Mouse (Mus musculus) kidney, postnatal 0 days (tissue): ENCODE measurements at regions not wholly inside any gene's neighbourhood (a gene's known extent, or its start where the extent isn't known, plus 50 kb on each side); places are given as distances from the start of the nearest gene placed in this dataset.

ENCODE experiments used
- ATAC-seq: fragments of 200-750 bp; cut with Nextera tagmentation; replicated peaks from 2 replicates; pipeline ENCODE4 v1.8.0; 2017; ENCODE audit warnings: low read depth, moderate number of reproducible peaks, moderate TSS enrichment, moderate library complexity; ENCODE audit not compliant: low FRiP score
- DNase-seq: peaks from one replicate; pipeline ENCODE4 v3.0.0-alpha.2; 2016; ENCODE audit warnings: low spot score
- H3K27ac ChIP-seq: fragments of 300-500 bp; sonication (generic); 2 replicates; pipeline ENCODE4 v1.5.1; 2014; ENCODE audit warnings: mild to moderate bottlenecking
- H3K27me3 ChIP-seq: fragments of 300-500 bp; sonication (generic); 2 replicates; pipeline ENCODE4 v1.6.1; 2014; ENCODE audit warnings: low read length, mixed read lengths; ENCODE audit not compliant: insufficient read depth
- H3K36me3 ChIP-seq: fragments of 300-500 bp; sonication (generic); 2 replicates; pipeline ENCODE4 v1.6.1; 2014; ENCODE audit warnings: low read length, mixed read lengths; ENCODE audit not compliant: insufficient read depth
- H3K4me1 ChIP-seq: fragments of 300-500 bp; sonication (generic); replicated peaks from 2 replicates; pipeline ENCODE4 v1.6.1; 2014; ENCODE audit warnings: antibody characterized with exemption, low read length, mixed read lengths; ENCODE audit not compliant: insufficient read depth
- H3K4me2 ChIP-seq: fragments of 300-500 bp; sonication (generic); 2 replicates; pipeline ENCODE4 v1.6.1; 2014; ENCODE audit warnings: mild to moderate bottlenecking, low read length, moderate library complexity, mixed read lengths
- H3K4me3 ChIP-seq: fragments of 300-500 bp; sonication (generic); replicated peaks from 2 replicates; pipeline ENCODE4 v1.5.1; 2014; ENCODE audit warnings: low read depth, low read length
- H3K9ac ChIP-seq: fragments of 300-500 bp; sonication (generic); 2 replicates; pipeline ENCODE4 v1.6.1; 2014; ENCODE audit warnings: low read depth, low read length
- H3K9me3 ChIP-seq: fragments of 300-500 bp; sonication (generic); replicated peaks from 2 replicates; pipeline ENCODE4 v1.6.1; 2016; ENCODE audit warnings: low read length, inconsistent platforms, mixed read lengths
- CTCF ChIP-seq: IDR thresholded peaks from 2 replicates; pipeline ENCODE4 v1.5.1; 2016; ENCODE audit warnings: antibody characterized with exemption, low read depth, mild to moderate bottlenecking, moderate library complexity
- WGBS: fragments of 180-500 bp; shearing (Covaris S2); extraction: QIAGEN DNeasy Blood & Tissue Kit; methylation state at CpG from one replicate; pipeline ENCODE4 v1.1.7; 2014; 5-methylcytosine and 5-hydroxymethylcytosine counted together

DNA sequence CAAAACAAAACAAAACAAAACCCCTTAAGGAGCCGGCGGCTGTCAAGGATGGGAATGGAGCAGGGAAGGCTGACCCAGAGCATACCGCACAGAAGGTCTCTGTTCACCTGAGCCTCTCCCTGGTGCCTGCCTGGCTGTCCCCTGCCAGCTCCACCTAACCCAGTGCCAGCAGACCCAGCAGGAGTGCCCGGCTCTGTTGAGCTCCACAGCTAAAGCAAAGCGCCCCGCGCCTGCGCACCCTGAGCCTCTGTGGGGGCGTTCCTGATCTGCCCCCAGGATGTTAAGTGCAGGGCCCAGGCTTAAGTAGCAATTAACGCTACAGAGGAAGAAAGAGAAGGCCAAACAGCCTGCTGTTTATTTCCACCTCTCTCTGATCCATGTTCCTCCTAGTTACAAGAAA, 111.5 kb downstream of the Mrm1 start:
- no peak for ATAC-seq
- H3K27me3 ChIP-seq: no peaks in the 10 kb centered on the region
- no peak for TF ChIP-seq CTCF
- no peaks in the 10 kb centered on the region for H3K36me3 ChIP-seq
- WGBS: 6% methylated on average over 10 of the region's 10 CpGs
- H3K9me3 ChIP-seq: no peaks in the 10 kb centered on the region
- DNase-seq: no peak
- no peak overlapping the region for H3K4me3 ChIP-seq
- no peak overlapping the region for H3K27ac ChIP-seq
- H3K9ac ChIP-seq: no peak overlapping the region
- H3K4me1 ChIP-seq: 0 out of 2 replicates have a peak, but pooled peaks cover 4% of the 10 kb centered on the region
- no peak overlapping the region for H3K4me2 ChIP-seq

GRCm38 (mm10) chr11:84706692-84707091, 112.6 kb downstream of the Mrm1 start:
- 0 out of 2 replicates have a peak, but pooled peaks cover 4% of the 10 kb centered on the region for H3K4me1 ChIP-seq
- no peak overlapping the region for H3K9ac ChIP-seq
- no peak overlapping the region for H3K4me2 ChIP-seq
- no peak overlapping the region for H3K27ac ChIP-seq
- ATAC-seq: no peak
- WGBS: 40% methylated on average over 6 of the region's 6 CpGs
- no peaks in the 10 kb centered on the region for H3K27me3 ChIP-seq
- no peaks in the 10 kb centered on the region for H3K9me3 ChIP-seq
- no peak for TF ChIP-seq CTCF
- H3K36me3 ChIP-seq: no peaks in the 10 kb centered on the region
- no peak overlapping the region for H3K4me3 ChIP-seq
- no peak for DNase-seq

DNA sequence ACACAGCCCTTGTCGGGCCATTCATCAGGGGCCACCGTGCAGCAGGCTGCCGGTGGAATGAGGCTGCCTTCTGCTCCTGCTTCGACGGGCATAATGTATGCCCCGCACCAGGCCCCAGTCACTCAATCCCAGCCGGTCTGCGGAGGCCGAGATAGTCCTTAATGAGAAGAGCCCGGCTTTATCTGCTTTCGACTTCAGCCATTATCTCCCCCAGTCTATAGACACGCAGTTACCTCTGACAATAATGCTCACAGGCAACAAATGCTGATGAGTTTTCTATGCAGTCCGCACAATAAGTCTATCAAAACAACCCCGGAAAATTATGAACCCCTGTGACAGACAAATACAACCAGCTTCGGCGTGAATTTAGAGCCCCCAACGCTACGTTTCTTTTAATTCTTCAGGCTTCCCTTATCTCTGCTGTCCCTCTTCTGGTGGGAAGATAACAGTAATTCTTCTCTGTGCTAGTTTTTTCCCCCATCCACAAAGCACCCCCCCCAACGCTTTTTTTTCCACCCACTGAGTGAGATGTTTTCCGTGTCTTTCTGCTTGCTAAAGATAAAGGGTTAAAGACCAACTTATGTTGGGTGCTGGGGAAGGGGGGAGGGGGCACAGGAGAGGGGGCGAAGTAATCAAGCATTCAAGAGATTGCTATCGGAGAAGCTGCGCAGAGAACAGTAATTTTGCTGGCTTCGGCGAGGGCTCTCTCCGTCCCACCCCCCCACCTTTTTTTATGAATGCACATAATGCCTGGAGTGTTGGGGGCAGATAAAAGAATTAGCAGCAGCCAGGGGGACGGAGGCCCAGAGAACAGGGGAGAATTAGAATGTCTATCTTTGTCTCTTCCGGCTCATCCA, 117.8 kb downstream of the Mrm1 start:
- no peaks in the 10 kb centered on the region for H3K9me3 ChIP-seq
- no peak overlapping the region for H3K9ac ChIP-seq
- H3K4me2 ChIP-seq: peak overlapping the region; percentile 13; the same call in 1 of the 2 replicates
- no peak overlapping the region for H3K27ac ChIP-seq
- 14% methylated on average over 28 of the region's 28 CpGs for WGBS
- no peak for DNase-seq
- no peak for ATAC-seq
- H3K27me3 ChIP-seq: 0 out of 2 replicates have a peak, but pooled peaks cover 9% of the 10 kb centered on the region
- H3K4me1 ChIP-seq: no peaks in the 10 kb centered on the region
- no peak overlapping the region for H3K4me3 ChIP-seq
- TF ChIP-seq CTCF: no peak
- H3K36me3 ChIP-seq: no peaks in the 10 kb centered on the region

GRCm38 (mm10) chr11:84697521-84697920, 121.8 kb downstream of the Mrm1 start:
- no peak for ATAC-seq

GRCm38 (mm10) chr11:84692638-84693037, 126.7 kb downstream of the Mrm1 start:
- no peak for ATAC-seq
- Histone ChIP-seq H3K36me3 (no peaks in the 10 kb centered on the region), H3K9me3 (no peaks in the 10 kb centered on the region), H3K4me3 (no peak overlapping the region), H3K27me3 (no peaks in the 10 kb centered on the region), H3K27ac (no peak overlapping the region), H3K9ac (no peak overlapping the region), H3K4me1 (no peaks in the 10 kb centered on the region), H3K4me2 (no peak overlapping the region)
- DNase-seq: no peak
- WGBS: 11% methylated on average over 10 of the region's 10 CpGs
- TF ChIP-seq CTCF: no peak

More at GRCm38 (mm10) chr11:84697521-84697920, 121.8 kb downstream of the Mrm1 start:
- no peak overlapping the region for H3K4me2 ChIP-seq
- TF ChIP-seq CTCF: no peak
- H3K4me1 ChIP-seq: no peaks in the 10 kb centered on the region
- no peaks in the 10 kb centered on the region for H3K36me3 ChIP-seq
- peak; percentile 43 for DNase-seq
- WGBS: 23% methylated on average over 5 of the region's 5 CpGs
- H3K27ac ChIP-seq: no peak overlapping the region
- H3K9me3 ChIP-seq: no peaks in the 10 kb centered on the region
- no peak overlapping the region for H3K4me3 ChIP-seq
- 0 out of 2 replicates have a peak, but pooled peaks cover 9% of the 10 kb centered on the region for H3K27me3 ChIP-seq
- no peak overlapping the region for H3K9ac ChIP-seq

GRCm38 (mm10) chr11:84691410-84692148, 127.7 kb downstream of the Mrm1 start:
- H3K4me2 ChIP-seq: no peak overlapping the region
- WGBS: 71% methylated on average over 3 of the region's 3 CpGs
- H3K4me1 ChIP-seq: no peaks in the 10 kb centered on the region
- no peak for TF ChIP-seq CTCF
- no peak for ATAC-seq
- no peaks in the 10 kb centered on the region for H3K36me3 ChIP-seq
- no peak overlapping the region for H3K27ac ChIP-seq
- no peak for DNase-seq
- H3K4me3 ChIP-seq: no peak overlapping the region
- no peaks in the 10 kb centered on the region for H3K27me3 ChIP-seq
- no peaks in the 10 kb centered on the region for H3K9me3 ChIP-seq
- no peak overlapping the region for H3K9ac ChIP-seq
